Mouse (Mus musculus): ENCODE measurements around the gene Dnajc21. TPM values are rescaled to one million over a fixed set of nuclear protein-coding genes. Genes with fewer than 3 reads are reported as not detected.
"Not testable (repeated sequence)": the region's sequence is repeated elsewhere in the genome, so short reads cannot be mapped to it uniquely, and the experiment has no call there.

Gene Dnajc21
- 1.2 and 1.9 TPM in 2 replicates for polyA plus RNA-seq (2012; rRNA removed)

DNA sequence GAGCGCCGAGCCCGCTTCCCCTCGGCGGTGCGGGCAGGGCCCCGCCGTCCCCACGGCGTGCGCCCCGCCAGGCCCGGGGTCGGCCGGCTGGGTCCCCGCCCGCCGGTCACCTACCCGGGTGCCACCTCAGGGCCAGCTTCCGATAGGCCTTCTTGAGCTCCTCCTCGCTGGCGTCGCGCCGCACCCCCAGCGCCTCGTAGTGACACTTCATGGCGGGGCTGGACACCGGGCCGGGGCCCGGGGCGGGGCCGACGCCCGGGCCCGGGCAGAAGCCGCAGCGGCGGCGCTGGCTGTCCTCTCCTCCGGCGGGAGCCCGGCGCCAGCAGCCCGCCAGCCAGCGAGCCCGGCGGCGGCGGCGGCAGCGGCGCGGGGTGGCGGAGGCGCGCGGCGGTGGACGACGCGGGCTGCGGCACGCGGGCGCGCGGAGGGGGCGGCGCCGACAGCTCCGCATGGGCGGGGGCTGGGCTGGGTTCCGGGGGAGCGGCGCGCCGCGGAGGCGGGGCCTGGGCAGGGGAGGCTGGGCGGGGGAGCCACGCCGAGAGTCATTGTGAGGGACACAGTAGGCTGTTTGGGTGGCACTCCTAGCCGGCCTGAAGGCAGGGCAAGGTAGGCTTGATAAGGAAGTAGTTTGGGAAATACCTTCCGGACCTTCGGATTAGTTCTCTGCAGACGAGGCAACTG is at the start of gene Dnajc21:
TSS of gene Dnajc21 (minus strand) at position 366 of the 681 bp plus-strand sequence.
- Histone ChIP-seq H3K4me1 (ENCODE audit: control insufficient read depth, insufficient read depth, low read length) (no peaks in the 10 kb centered on the region; the same call in 1 of the 2 replicates), H3K4me3 (replicated peaks; ENCODE audit: extremely low read depth, low read depth, low read length) (peak within 1 kb of the TSS; percentile 70)
- no peak for TF ChIP-seq CTCF (IDR thresholded peaks at IDR 0.05; ENCODE audit: insufficient read depth, low read length)
- TF ChIP-seq POLR2A (IDR thresholded peaks at IDR 0.05; ENCODE audit: borderline replicate concordance, extremely low read depth, low read depth, low read length): peak; percentile 58; the same call in 1 of the 2 replicates
- 6% methylated on average over 75 of the region's 87 CpGs for WGBS
- peak; percentile 86 for DNase-seq

GRCm38 (mm10) chr15:10515166-10515565 is 44.9 kb upstream of the Dnajc21 start:
- no peak for DNase-seq
- Histone ChIP-seq H3K4me3 (replicated peaks; ENCODE audit: extremely low read depth, low read depth, low read length) (no peak overlapping the region), H3K4me1 (ENCODE audit: control insufficient read depth, insufficient read depth, low read length) (no peaks in the 10 kb centered on the region)
- 84% methylated on average over 7 of the region's 7 CpGs for WGBS
- TF ChIP-seq CTCF (IDR thresholded peaks at IDR 0.05; ENCODE audit: insufficient read depth, low read length): no peak
- TF ChIP-seq POLR2A (IDR thresholded peaks at IDR 0.05; ENCODE audit: borderline replicate concordance, extremely low read depth, low read depth, low read length): no peak

DNA sequence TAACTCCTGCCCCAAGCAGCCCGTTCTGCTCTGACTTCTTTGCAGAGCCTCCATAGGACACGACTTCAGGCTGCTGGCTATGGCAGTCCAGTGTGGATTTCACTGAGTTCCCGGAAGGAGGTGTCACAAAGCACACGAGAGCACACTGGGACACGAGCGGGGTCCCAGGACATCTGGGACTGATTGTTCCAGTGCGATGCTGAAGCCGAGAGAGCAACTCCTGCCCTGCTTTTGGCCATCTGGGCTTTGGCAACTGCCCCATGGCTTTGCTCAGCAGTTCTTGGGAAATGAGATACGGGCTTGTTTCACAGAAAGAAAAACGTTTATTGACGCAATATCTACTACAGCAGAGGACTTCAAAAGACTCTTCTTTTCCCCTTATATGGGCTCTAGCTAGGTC is 35.8 kb upstream of the Dnajc21 start:
- no peaks in the 10 kb centered on the region for H3K4me1 ChIP-seq (ENCODE audit: control insufficient read depth, insufficient read depth, low read length)
- H3K4me3 ChIP-seq (replicated peaks; ENCODE audit: extremely low read depth, low read depth, low read length): no peak overlapping the region
- DNase-seq: no peak
- TF ChIP-seq POLR2A (IDR thresholded peaks at IDR 0.05; ENCODE audit: borderline replicate concordance, extremely low read depth, low read depth, low read length) (no peak), CTCF (IDR thresholded peaks at IDR 0.05; ENCODE audit: insufficient read depth, low read length) (no peak)
- WGBS: 56% methylated on average over 11 of the region's 11 CpGs

DNA sequence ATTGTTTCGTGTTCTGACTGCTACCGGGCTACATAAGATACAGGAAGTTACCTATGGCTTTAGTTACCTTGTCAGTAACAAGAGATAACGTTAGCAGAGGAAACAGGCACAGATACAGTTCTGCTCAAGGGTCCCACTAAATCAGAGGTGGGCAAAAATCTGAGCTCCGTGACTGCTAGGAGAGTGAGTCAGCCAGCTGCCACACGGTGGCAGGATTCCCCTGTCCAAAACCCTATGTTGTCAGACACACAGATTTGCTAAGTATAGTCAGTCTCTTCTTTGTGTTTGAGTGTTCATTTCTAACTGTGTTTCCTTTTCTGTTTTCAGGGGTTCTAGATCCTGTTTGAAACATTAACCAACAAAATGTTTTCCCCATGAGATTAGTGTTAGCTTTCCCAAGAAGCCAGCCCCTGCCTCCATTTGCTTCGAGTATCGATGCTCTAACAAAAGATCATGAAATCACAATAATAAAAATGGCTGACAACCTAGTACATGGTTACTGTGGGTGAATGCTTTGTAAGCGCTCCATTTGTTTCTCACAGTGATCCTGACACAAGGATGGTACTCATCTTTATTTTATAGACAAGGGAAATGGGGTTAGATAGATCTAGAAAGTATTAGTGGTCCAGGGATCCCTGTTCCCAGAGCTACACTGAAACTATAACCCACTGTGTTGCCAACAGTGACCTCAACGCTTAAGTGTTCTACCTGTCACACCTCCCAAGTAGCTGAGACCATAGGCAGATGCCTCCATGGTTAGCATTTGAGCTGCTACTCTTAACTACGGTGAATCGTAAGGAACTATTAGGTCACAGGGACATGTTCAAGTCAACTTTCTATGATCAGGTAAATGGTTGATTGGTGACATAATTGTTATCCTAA is 30.8 kb upstream of the Dnajc21 start:
- TF ChIP-seq CTCF (IDR thresholded peaks at IDR 0.05; ENCODE audit: insufficient read depth, low read length) (peak; percentile 90), POLR2A (IDR thresholded peaks at IDR 0.05; ENCODE audit: borderline replicate concordance, extremely low read depth, low read depth, low read length) (no peak)
- DNase-seq: peak; percentile 25
- Histone ChIP-seq H3K4me3 (replicated peaks; ENCODE audit: extremely low read depth, low read depth, low read length) (no peak overlapping the region), H3K4me1 (ENCODE audit: control insufficient read depth, insufficient read depth, low read length) (no peaks in the 10 kb centered on the region)
- WGBS: 56% methylated on average over 11 of the region's 11 CpGs

DNA sequence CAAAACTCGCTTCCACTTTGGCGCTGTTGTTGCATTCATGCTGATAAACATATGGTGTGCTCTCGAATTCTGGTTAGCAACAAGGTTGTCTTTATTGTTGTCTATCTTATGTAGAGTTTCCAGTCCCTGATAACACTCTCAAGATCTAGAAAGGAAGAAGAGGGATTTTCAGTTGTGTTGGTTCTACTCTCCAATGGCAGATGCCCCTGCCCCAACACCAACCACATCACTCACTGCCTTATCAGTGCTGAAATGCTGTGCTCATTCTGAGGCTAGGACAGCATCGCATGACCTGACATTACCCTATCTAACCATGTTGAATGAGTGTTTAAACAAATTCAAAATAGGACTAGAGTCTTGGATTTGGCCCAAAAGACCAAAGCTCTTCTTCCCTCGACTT is 29.7 kb upstream of the Dnajc21 start:
- 69% methylated on average over 5 of the region's 5 CpGs for WGBS
- Histone ChIP-seq H3K4me3 (replicated peaks; ENCODE audit: extremely low read depth, low read depth, low read length) (no peak overlapping the region), H3K4me1 (ENCODE audit: control insufficient read depth, insufficient read depth, low read length) (no peaks in the 10 kb centered on the region)
- no peak for TF ChIP-seq POLR2A (IDR thresholded peaks at IDR 0.05; ENCODE audit: borderline replicate concordance, extremely low read depth, low read depth, low read length)
- TF ChIP-seq CTCF (IDR thresholded peaks at IDR 0.05; ENCODE audit: insufficient read depth, low read length): no peak
- no peak for DNase-seq

GRCm38 (mm10) chr15:10499593-10499992 is 29.3 kb upstream of the Dnajc21 start:
- DNase-seq: no peak
- TF ChIP-seq CTCF (IDR thresholded peaks at IDR 0.05; ENCODE audit: insufficient read depth, low read length) (no peak), POLR2A (IDR thresholded peaks at IDR 0.05; ENCODE audit: borderline replicate concordance, extremely low read depth, low read depth, low read length) (no peak)
- no peaks in the 10 kb centered on the region for H3K4me1 ChIP-seq (ENCODE audit: control insufficient read depth, insufficient read depth, low read length)
- H3K4me3 ChIP-seq (replicated peaks; ENCODE audit: extremely low read depth, low read depth, low read length): no peak overlapping the region
- WGBS: 75% methylated on average over 5 of the region's 5 CpGs

DNA sequence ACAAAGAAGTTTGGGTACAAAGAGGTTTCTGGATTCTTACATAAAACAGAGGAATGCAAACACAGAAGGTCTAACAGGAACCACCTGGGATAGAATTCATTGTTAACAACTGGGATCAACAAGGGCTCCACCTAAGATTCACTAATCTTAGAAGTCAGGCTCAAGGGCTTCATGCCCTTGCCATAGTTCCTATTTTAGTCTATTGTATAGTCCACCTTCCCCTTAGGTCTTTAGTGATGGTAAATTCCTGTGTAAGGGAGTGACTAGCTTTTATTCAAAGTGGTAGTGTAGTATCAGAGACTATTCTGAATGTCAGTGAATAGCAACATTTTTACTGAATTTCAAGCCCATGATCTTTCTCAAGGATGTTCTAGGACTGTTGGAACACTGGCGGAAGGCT is 26.4 kb upstream of the Dnajc21 start:
- 96% methylated on average over 1 of the region's 1 CpGs for WGBS
- DNase-seq; H3K4me3 ChIP-seq (replicated peaks; ENCODE audit: extremely low read depth, low read depth, low read length); H3K4me1 ChIP-seq (ENCODE audit: control insufficient read depth, insufficient read depth, low read length): not testable (repeated sequence)

- TF ChIP-seq POLR2A (IDR thresholded peaks at IDR 0.05; ENCODE audit: borderline replicate concordance, extremely low read depth, low read depth, low read length) (no peak), CTCF (IDR thresholded peaks at IDR 0.05; ENCODE audit: insufficient read depth, low read length) (no peak)
- no peaks in the 10 kb centered on the region for H3K4me1 ChIP-seq (ENCODE audit: control insufficient read depth, insufficient read depth, low read length)
- WGBS: 85% methylated on average over 11 of the region's 11 CpGs
- DNase-seq: no peak
- no peak overlapping the region for H3K4me3 ChIP-seq (replicated peaks; ENCODE audit: extremely low read depth, low read depth, low read length)
These were observed 25.6 kb upstream of the Dnajc21 start for GRCm38 (mm10) chr15:10495944-10496343.

GRCm38 (mm10) chr15:10490101-10490500 is 19.8 kb upstream of the Dnajc21 start:
- WGBS: 95% methylated on average over 5 of the region's 5 CpGs
- no peak for DNase-seq

More at GRCm38 (mm10) chr15:10490101-10490500, 19.8 kb upstream of the Dnajc21 start:
- TF ChIP-seq CTCF (IDR thresholded peaks at IDR 0.05; ENCODE audit: insufficient read depth, low read length) (no peak), POLR2A (IDR thresholded peaks at IDR 0.05; ENCODE audit: borderline replicate concordance, extremely low read depth, low read depth, low read length) (no peak)
- no peak overlapping the region for H3K4me3 ChIP-seq (replicated peaks; ENCODE audit: extremely low read depth, low read depth, low read length)
- peaks cover 3% of the 10 kb centered on the region; the same call in 1 of the 2 replicates for H3K4me1 ChIP-seq (ENCODE audit: control insufficient read depth, insufficient read depth, low read length)
